Mouse (Mus musculus) cerebellum, postnatal 10 days (tissue): Measurements from ENCODE around the gene Rfxank.
A peak's percentile ranks its signal among the peaks of the same experiment; 100 is the strongest.

Experiments used
- DNase-seq, 2 experiments: peaks; one replicate each; pipeline ENCODE4 v3.0.0; 2021; ENCODE audit warnings: mixed read lengths in 2 of 2

Gene Rfxank

DNA sequence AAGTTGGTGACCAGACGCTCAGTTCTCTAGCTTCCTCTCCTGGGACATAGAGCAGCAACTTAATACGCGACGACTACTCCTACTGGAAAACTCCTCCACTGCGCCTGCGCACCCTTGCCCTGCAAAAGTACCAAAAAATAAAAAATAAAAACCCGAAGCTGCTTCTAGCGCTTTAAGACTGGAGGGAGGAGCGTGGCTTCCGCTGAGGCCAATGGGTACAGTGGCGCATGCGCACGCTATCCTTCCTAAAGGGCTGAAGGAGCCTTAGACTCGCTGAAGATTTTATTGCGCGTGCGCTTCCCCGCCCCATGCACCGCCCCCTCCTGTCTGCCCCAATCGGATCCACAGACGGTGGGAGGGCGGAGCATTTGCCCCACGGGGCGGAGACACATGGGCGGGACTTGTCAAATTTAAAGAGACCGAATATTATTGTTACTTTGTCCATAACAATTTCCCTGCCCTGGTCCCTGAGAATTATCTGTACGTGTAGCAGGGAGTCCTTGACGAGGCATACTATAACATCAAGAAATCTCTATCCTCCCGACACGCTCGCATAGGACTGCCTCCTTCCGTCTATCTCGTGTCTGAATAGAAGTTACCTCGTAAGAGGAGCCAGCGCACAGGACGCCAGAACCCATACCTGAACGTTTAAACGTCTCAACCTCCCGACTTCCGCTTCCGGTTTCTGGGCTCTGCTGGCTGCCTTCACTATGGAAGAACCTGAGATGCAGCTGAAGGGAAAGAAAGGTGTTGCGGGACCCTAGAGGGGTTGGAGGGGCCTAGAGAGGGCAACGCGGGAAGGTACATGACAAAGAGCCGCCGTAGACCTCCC lies at the start of gene Rfxank, which contains the start of the genes Borcs8 and Mef2b:
Gene Rfxank (minus strand): TSS at position 129 of the 832 bp plus-strand sequence.
Gene Borcs8 (plus strand): TSS at position 474 of the 832 bp plus-strand sequence.
Gene Mef2b (plus strand): TSS at position 686 of the 832 bp plus-strand sequence.
- DNase-seq: peak; percentile 99 to 100

DNA sequence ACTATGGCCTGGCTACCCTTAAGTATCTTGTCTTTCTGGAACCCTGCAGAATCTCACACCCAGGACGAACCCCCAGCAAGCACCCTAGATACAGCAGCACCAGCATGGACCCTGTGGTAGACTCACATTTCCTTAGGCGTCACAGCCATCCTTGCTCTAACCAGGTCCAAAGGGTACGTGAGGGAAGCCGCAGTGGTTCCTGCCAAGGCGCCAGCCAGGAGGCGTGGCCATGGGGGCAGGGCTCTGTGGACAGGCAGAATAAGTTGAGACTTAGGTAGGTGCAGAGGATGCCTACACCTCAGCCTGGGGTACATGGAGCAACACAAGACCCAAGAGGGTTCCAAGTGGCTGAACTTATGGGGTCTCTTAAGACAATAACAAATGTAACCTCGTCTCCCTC lies 49.8 kb upstream of the Rfxank start:
- DNase-seq: no peak

GRCm38 (mm10) chr8:70183194-70183593 lies 44.2 kb upstream of the Rfxank start:
- no peak for DNase-seq

DNA sequence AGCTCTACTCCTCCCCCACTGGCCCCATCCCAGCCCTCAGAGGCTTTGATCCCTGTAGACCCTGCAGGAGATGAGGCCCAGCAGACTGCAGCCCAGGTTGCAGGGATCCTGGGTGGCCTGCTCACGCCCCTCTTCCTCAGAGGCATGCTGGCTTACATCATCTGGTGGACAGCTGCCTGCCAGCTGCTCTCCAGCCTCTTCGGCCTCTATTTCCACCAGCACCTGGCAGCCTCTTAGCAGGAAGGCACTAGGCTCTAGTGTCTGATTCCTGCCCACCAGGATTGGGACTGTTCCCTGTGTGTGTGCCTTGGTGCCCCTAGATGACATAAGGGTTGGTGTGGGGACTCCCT lies 42.9 kb upstream of the Rfxank start:
- DNase-seq: no peak

- DNase-seq: no peak
Observed at GRCm38 (mm10) chr8:70181212-70181902, 42.4 kb upstream of the Rfxank start.

DNA sequence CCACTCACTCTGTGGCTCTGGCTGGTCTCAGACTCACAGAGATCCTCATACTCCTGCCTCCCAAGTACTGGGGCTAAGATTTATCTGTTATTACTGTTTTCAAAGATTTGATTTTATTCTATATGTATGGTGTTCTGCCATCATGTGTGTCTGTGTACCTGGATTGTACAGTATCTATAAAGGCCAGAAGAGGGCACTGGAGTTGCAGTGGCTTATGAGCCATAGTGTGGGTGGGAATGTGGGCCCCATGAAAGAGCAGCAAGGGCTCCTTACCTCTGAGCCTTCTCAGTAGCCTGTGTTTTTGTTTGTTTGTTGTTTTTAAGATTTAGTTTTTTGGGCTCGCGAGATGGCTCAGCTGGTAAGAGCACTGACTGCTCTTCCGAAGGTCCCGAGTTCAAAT lies 40.1 kb upstream of the Rfxank start:
- no peak for DNase-seq

GRCm38 (mm10) chr8:70178231-70178630 lies 39.3 kb upstream of the Rfxank start:
- no peak for DNase-seq

DNA sequence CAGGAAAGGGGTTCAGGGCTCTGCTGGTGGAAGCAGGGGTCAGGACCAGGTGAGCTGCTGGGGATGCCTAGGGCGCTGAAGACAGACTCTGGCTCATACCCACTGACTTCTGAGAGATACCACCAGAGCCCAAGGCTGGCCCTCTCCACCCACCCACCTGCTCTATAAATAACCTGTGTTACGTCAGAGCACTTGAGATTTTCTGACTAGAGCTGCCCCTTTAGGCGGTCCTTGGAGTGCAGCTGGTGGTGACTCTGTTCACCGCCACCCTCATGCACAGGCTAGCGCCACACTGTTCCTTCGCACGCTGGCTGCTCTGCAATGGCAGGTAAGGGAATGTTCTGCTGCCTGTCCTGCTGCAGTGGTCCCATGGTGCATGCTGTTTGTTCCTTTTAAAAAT lies 35.1 kb upstream of the Rfxank start:
- DNase-seq: no peak

- no peak for DNase-seq
Observed at GRCm38 (mm10) chr8:70173320-70173719, 34.4 kb upstream of the Rfxank start.

- DNase-seq: peak; percentile 93 to 94
Observed at GRCm38 (mm10) chr8:70172043-70172681, 33.2 kb upstream of the Rfxank start, which contains the start of gene Tmem161a. Gene Tmem161a, plus strand, starts transcription at chr8:70172356.

DNA sequence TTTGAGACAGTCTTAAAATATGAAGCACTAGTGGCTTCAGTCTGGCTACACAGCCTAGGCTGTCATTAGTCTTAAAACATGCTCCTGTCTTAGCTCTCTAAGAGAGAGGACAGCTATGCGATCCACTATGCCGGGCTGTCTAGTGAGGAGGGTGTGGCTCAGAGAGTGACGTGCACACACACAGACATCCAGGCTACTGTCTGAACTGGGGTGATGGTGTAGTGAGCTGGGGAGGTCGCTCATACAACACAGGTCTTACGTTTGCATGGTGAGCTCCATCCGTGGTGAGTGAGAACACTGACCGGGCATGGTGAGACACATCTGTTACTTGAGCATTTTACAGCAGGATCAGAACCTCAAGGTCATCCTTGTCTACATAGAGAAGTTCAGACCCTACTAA lies 32.3 kb upstream of the Rfxank start:
- DNase-seq: no peak

GRCm38 (mm10) chr8:70170748-70171147 lies 31.8 kb upstream of the Rfxank start:
- DNase-seq: no peak

- DNase-seq: no peak
Observed at GRCm38 (mm10) chr8:70170116-70170515, 31.2 kb upstream of the Rfxank start.

DNA sequence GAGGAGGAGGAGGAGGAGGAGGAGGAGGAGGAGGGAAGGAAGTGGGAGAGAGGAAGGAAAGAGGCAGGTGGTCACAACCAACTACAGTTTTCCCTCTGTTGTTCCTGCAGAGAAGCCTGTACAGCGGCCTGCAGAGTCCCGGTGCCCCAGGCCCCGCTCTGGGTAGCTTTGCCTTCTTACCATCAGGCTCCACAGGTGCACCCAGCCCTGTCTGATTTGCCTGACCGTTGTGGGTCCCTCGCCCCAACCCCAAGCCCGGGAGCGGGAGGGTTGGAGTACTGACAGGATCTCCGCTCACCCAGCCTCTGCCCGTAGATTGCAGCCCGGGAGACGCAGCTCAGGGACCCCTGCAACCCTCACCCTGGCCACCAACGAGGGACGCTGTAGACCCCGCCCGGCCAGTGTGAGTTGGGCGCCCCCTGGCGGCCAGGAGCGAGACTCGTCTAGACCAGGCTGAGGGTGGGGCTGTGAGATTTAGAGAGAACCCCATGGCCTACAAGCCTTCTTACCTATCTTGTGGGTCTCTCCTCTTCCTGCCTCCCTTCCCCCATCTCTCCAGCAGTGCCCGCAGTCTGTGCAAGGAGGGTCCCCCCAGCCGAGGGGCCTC lies 27.7 kb upstream of the Rfxank start:
- peak; percentile 88 to 92 for DNase-seq

- no peak for DNase-seq
Observed at GRCm38 (mm10) chr8:70163316-70163715, 24.4 kb upstream of the Rfxank start.

DNA sequence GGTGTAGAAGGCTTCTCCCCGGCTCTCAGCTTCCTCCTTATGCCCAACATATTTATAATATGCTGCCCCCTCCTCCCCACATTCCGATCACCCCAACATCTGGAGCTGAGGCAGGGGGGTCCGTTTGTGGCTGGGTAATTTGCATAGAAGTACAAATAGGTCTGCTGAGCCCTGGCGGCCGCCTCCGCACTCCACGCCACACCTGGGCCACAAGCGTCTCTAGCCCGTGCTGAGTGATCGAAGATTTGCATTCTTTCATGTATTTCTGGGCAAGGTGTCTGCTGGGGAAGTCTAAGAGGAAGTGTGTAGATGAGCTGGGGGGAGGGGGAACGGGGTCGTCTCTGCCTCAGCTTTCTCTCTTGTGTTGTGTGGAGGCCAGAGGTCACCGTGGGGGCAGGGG lies 21.1 kb upstream of the Rfxank start:
- DNase-seq: no peak

DNA sequence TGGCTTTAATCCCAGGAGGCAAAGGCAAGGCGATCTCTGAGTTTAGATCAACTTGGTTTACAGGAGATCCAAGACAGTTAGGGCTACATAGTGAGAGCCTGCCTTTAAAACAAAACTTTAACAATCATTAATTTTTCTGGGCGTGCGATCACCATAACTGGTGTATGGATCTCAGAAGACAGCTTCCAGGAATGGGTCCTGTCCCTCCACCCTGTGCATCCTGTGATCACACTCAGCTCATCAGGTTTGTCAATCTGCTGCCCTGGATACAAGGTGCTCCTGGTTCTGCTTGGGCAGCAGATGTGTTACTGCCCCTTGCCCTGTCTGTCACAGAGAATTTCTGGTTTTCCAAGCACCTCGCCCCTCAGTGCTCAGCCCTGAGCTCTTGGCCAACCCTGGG lies 20.3 kb upstream of the Rfxank start:
- no peak for DNase-seq

- DNase-seq: peak; percentile 73 to 81
Observed at GRCm38 (mm10) chr8:70158069-70158853, 19.3 kb upstream of the Rfxank start.

GRCm38 (mm10) chr8:70157240-70157800 lies 18.4 kb upstream of the Rfxank start:
- DNase-seq: no peak

- peak; percentile 82 to 85 for DNase-seq
Observed at GRCm38 (mm10) chr8:70152537-70153257, 13.7 kb upstream of the Rfxank start.

DNA sequence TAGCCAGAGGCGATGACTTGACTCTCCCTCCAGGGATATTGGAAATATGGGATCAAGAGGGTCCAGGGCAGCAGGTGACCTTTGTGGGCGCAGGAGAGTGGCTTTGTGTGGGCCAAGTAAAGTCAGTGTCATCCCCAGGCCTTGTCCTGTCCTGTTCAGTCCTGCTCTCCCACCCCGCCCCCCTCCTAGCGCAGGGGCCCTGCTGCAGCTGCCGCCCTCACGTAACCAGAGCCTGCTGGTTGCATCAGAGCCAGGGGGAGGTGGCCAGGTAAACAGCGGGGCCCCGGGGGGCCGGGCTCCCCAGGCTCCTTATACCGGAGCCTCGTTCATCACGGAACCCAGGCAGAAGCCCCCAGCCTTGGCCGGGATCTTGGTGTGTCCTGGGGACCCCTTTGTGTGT lies 11.2 kb upstream of the Rfxank start:
- no peak for DNase-seq
